Mouse (Mus musculus) liver, embryonic 18 days (tissue): ENCODE data around the gene Lin7b. TPM values are rescaled to one million over a fixed set of nuclear protein-coding genes. Genes with fewer than 3 reads are reported as not detected.

Source experiments
- polyA plus RNA-seq: library from polyadenylated mRNA; depleted of rRNA; stranded (reverse); fragments of >200 nt; gene quantifications from 2 replicates; pipeline ENCODE4 v1.2.3, GENCODE M21; 2012; rRNA removed

Lin7b gene
- polyA plus RNA-seq, result 0.12 and 0.20 TPM in 2 replicates

GRCm38 (mm10) chr7:45370475-45371311 lies at the start of gene Lin7b:
Gene Lin7b, minus strand, starts transcription at chr7:45370583.

GRCm38 (mm10) chr7:45413113-45413863 lies 42.9 kb upstream of the Lin7b start, which contains the start of gene Ntf5:
Gene Ntf5, plus strand, starts transcription at chr7:45413695.

GRCm38 (mm10) chr7:45405091-45406075 lies 35.0 kb upstream of the Lin7b start, which contains the start of gene Kcna7:
Gene Kcna7, plus strand, starts transcription at chr7:45405653.

DNA sequence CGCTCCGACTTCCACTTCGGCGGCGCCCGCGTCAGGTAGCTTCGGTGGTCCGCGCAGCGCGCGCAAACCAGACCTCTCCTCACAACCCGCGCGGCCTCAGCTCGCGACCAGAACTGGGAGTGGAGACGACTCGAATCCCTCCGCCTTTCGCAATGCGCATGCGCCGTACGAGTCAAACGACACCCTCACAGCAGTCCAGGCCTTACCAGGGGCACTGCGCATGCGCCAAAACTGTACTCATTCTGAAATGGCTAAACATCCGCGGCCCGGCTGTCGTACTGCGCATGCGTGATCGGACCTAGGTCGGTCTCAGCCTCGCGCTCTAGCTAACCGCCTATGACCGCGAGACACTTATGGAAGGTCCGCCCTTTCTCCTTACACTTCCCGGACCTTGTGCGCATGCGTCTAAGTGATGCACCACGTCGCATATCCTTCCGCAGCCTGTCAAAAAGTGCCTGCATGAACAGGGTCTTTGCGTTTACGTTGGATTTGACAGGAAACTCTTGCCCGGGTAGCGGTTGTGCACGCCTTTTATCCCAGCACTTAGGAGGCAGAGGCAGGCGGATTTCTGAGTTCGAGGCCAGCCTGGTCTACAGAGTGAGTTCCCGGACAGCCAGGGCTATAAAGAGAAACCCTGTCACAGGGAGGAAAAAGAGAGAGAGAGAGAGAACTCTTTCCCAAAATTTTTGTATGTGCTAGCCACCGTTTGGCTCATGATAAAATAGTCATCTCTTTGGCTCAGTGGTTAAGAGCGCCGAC lies 25.4 kb upstream of the Lin7b start, which contains the start of gene Snrnp70:
Gene Snrnp70, minus strand, starts transcription at position 165 of the 759 bp plus-strand sequence.

GRCm38 (mm10) chr7:45366652-45367019 lies 3.7 kb downstream of the Lin7b start, which contains the start of gene Ppfia3:
Gene Ppfia3, minus strand, starts transcription at chr7:45367019.

DNA sequence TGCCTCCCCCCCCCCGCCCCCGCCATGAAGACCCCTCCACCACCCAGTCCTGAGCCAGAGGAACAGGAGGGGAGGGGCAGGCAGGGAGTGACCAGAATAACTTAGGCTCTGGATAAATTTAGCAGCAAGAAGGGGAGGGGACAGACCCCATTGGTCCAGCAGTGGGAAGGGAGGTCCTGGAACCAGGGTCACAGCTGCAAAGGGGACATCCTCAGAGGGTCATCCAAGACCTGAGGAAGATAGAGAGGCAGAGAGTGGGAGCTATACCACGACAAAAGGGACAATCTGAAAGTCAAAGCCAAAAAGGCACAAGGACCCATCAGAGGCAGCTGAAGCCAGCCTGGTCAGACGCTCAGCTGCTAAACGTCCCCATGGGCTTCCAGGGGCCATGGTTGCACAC lies 35.3 kb downstream of the Lin7b start, which contains the start of gene Hrc:
Gene Hrc, plus strand, starts transcription at position 235 of the 400 bp plus-strand sequence.

DNA sequence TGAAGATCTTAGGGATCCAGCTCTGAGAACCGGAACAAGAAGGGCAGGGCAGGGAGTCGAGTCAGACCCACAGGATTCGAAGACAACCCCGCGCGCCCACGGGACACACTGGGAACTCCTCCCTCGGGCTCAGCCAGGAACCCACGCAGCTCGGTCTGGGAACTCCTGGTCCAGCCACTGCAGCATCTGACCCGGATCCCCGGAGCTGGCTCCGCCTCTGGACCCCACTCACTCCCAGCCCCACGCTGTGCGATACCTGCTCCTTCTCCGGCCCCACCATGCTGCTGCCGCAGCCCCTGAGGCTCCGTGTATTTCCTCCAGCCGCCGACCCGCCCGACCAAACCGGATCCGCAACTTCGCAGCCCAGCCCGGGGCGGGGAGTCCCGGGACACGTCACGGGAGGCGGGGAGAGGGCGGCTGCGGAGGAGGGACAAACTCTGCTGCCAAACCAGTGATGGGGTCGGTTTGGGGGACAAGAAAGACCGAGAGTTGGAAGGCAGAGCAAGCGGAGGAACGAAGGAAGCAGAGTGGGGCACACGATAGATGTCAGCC lies 36.9 kb downstream of the Lin7b start, which contains the start of gene Trpm4:
Gene Trpm4, minus strand, starts transcription at position 350 of the 552 bp plus-strand sequence.

Other genes with a start within 250 kb of the Lin7b start
- gene Rps11, start 246.1 kb downstream of the Lin7b start, polyA plus RNA-seq, result 256 and 267 TPM in 2 replicates
- 1,073 and 1,547 TPM in 2 replicates for gene Rpl13a, start 241.8 kb downstream of the Lin7b start, polyA plus RNA-seq
- gene Gm45713, start 234.4 kb downstream of the Lin7b start, polyA plus RNA-seq, result 0.05 and 0.17 TPM in 2 replicates
- 7.5 and 8.3 TPM in 2 replicates for gene Flt3l, start 234.2 kb downstream of the Lin7b start, polyA plus RNA-seq
- 32.5 and 35.0 TPM in 2 replicates for gene Pih1d1, start 216.3 kb downstream of the Lin7b start, polyA plus RNA-seq
- 20.1 and 26.3 TPM in 2 replicates for gene Aldh16a1, start 216.0 kb downstream of the Lin7b start, polyA plus RNA-seq
- gene Slc17a7, start 206.6 kb downstream of the Lin7b start, polyA plus RNA-seq, result 0.01 TPM in 2 replicates
- not detected in 2 replicates for gene Gfy, start 191.0 kb downstream of the Lin7b start, polyA plus RNA-seq
- gene Pth2, start 189.6 kb downstream of the Lin7b start, polyA plus RNA-seq, result not detected in 2 replicates
- 0.04 and 0.05 TPM in 2 replicates for gene Ccdc155, start 165.7 kb downstream of the Lin7b start, polyA plus RNA-seq
- gene Dkkl1, start 158.4 kb downstream of the Lin7b start, polyA plus RNA-seq, result 0.42 and 0.52 TPM in 2 replicates
- 21.0 and 23.1 TPM in 2 replicates for gene Tead2, start 154.8 kb downstream of the Lin7b start, polyA plus RNA-seq
- gene Cd37, start 131.5 kb downstream of the Lin7b start, polyA plus RNA-seq, result 30.2 and 33.5 TPM in 2 replicates
- 0.05 and 0.06 TPM in 2 replicates for gene Slc6a16, start 129.5 kb downstream of the Lin7b start, polyA plus RNA-seq
- 0.04 and 0.09 TPM in 2 replicates for gene Slc6a21, start 93.1 kb downstream of the Lin7b start, polyA plus RNA-seq
- 3.7 and 4.2 TPM in 2 replicates for gene Trpm4, start 36.8 kb downstream of the Lin7b start, polyA plus RNA-seq
- 0.20 and 0.34 TPM in 2 replicates for gene Hrc, start 35.3 kb downstream of the Lin7b start, polyA plus RNA-seq
- gene Ppfia3, start 3.6 kb downstream of the Lin7b start, polyA plus RNA-seq, result 0.06 and 0.07 TPM in 2 replicates
- gene Snrnp70, start 25.2 kb upstream of the Lin7b start, polyA plus RNA-seq, result 152 and 184 TPM in 2 replicates
- gene Kcna7, start 35.1 kb upstream of the Lin7b start, polyA plus RNA-seq, result not detected in 2 replicates
- gene Ntf5, start 43.1 kb upstream of the Lin7b start, polyA plus RNA-seq, result 0.15 and 0.17 TPM in 2 replicates
- not detected in 2 replicates for gene Lhb, start 50.2 kb upstream of the Lin7b start, polyA plus RNA-seq
- gene Gys1, start 64.3 kb upstream of the Lin7b start, polyA plus RNA-seq, result 7.5 and 9.9 TPM in 2 replicates
- 37.3 and 45.2 TPM in 2 replicates for gene Ruvbl2, start 67.5 kb upstream of the Lin7b start, polyA plus RNA-seq
- 1,700 and 2,007 TPM in 2 replicates for gene Ftl1, start 89.3 kb upstream of the Lin7b start, polyA plus RNA-seq
- 47.6 and 49.6 TPM in 2 replicates for gene Bax, start 96.3 kb upstream of the Lin7b start, polyA plus RNA-seq
- 0.12 and 0.15 TPM in 2 replicates for gene Tulp2, start 111.3 kb upstream of the Lin7b start, polyA plus RNA-seq
- 0.12 TPM in 1 of 2 replicates, not detected in the other for gene Gm45808, start 116.2 kb upstream of the Lin7b start, polyA plus RNA-seq
- gene Dhdh, start 118.2 kb upstream of the Lin7b start, polyA plus RNA-seq, result 5.7 and 6.5 TPM in 2 replicates
- gene Nucb1, start 139.8 kb upstream of the Lin7b start, polyA plus RNA-seq, result 75.2 and 76.4 TPM in 2 replicates
- 79.7 and 101 TPM in 2 replicates for gene Ppp1r15a, start 155.7 kb upstream of the Lin7b start, polyA plus RNA-seq
- gene Plekha4, start 155.7 kb upstream of the Lin7b start, polyA plus RNA-seq, result 1.2 and 1.7 TPM in 2 replicates
- gene Hsd17b14, start 184.3 kb upstream of the Lin7b start, polyA plus RNA-seq, result 0.78 and 1.3 TPM in 2 replicates
- gene Bcat2, start 199.6 kb upstream of the Lin7b start, polyA plus RNA-seq, result 41.1 and 45.0 TPM in 2 replicates
- gene Fgf21, start 244.9 kb upstream of the Lin7b start, polyA plus RNA-seq, result 3.1 and 3.5 TPM in 2 replicates
- gene Fut1, start 246.7 kb upstream of the Lin7b start, polyA plus RNA-seq, result 0.17 and 0.24 TPM in 2 replicates